Mouse (Mus musculus): ENCODE data around the gene Pxk.

Pxk gene

DNA sequence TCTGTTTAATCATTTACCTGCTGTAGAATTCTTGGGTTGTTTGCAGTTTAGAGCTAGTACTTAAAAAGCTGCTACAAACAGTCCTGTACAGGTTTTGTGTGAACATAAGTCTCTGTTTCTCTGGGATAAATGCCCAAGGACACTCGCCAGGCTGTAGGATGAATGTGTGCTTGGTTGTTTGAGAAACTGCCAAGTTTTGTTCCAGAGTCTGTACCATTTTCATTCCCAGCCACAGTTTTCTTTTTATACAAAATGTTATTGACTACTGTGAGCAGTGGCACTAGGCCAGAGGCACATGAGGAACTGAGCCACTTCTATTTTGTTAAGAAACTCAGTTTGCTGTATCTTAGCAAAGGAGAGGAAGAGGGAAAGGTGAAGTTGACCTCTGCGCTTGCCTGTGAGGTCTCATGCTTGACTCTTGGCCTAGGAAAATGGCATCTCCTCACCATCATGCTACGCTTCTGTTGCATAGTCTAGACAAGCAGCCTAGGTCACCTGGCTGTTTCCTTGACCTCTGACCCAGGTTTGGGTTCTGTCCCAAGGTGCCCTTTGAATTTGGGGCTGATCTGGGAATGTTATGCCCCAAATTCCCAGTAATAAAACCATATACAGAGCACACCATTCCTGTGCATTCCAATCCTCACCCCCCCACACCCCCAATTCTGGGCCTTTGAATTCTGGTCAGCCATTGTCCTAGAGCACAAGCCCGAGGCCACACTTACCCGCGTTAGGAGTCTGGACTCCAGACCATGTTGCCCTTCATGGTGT lies 88.5 kb downstream of the Pxk start:
- in situ Hi-C loops (cut with MboI; ENCODE audit: unreplicated experiment in 2 of 2) = no loop called here

DNA sequence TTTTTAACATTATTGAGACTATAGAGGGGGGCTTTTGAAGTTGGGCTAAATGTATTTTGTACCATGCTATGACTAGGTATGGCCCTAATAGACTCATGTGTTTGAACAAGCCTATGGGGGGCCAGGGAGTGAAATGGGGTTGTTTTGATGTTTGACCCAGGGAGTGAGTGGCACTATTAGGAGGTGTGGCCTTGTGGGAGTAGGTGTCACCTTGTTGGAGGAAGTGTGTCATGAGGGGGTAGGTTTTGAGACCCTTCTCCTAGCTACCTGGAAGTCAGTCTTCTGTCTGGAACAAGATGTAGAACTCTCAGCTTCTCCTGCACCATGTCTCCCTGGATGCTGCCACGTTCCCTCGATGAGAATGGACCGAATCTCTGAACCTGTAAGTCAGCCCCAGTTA lies 92.5 kb downstream of the Pxk start:
- in situ Hi-C loops (cut with MboI; ENCODE audit: unreplicated experiment in 2 of 2) = no loop called here

GRCm38 (mm10) chr14:8191331-8191965 lies 93.4 kb downstream of the Pxk start:
- in situ Hi-C loops (cut with MboI; ENCODE audit: unreplicated experiment in 2 of 2) = no loop called here

GRCm38 (mm10) chr14:8192727-8193126 lies 94.7 kb downstream of the Pxk start:
- in situ Hi-C loops (cut with MboI; ENCODE audit: unreplicated experiment in 2 of 2) = no loop called here

- in situ Hi-C loops (cut with MboI; ENCODE audit: unreplicated experiment in 2 of 2) = no loop called here
These were observed 102.8 kb downstream of the Pxk start for GRCm38 (mm10) chr14:8200769-8201168.

DNA sequence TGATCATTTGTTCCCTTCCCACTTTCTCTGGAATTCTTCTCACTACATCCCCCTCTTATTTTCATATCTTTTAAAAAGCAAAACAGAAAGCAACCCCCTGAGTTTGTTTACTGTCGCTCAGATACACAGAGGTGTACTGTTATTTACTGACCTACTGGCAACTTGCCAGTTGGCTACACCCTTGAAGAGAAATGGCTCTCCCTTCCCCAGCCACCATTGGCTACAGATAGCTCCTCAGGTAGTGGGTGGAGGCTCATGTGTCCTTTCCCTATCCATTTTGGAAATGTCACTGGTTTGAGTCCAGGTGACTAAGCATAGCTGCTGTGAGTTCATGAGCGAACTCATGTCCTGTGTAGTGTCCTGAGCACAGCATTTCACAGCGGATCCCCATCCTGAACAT lies 103.7 kb downstream of the Pxk start:
- in situ Hi-C loops (cut with MboI; ENCODE audit: unreplicated experiment in 2 of 2) = no loop called here

DNA sequence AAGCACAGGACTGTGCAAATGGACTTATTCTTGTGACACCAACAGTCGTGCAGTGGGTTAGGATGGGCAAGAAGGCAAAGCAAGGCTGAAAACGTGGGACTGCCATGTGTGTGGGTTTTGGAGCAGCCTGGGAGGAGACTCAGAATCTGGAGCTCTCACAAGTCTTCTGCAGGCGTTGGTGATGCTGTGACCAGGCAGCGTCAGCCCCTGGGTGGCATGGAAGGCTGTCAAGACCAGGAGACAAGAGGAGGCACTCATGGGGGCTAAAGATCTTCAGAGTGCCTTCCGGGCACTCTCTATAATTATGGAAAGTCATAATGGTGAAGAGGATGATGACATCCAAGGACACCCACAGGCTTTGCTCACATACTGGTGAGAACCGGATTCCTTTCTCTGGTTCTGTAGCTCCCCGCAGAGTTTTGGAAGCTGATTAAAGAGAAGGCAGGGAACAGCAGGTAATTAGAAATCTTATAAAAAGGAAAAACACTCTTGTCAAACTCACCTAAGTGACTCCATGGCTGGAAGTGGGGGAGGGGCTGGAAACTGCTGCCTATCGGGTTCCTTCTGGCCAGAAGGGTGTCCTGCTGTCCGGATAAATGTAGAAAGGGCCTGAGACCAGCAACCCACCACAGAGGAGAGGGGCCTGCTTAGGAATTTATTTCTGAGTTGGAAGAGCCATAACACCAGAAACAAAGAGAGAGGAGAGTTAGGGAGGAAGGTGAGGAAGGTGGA lies 108.3 kb downstream of the Pxk start:
- in situ Hi-C loops (cut with MboI; ENCODE audit: unreplicated experiment in 2 of 2) = no loop called here

DNA sequence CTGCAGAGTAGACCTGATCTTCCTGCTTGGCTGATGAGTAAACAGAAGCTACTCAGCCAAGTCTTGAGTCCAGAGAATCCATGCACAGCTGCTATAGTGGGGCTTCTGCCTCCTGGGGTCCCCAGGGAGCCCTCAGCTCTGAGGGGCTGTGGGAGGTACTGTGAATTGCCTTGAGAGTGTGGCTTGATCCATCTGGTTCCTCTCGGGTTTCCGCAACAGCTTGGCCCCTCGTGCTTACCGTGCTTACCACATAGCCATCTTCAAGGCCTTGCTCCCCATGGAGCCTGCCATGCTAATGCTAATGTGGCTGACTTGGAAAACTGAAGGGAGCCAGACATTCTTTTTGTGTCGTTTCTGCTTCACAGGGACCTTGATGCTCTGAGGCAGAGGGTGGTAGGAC lies 109.1 kb downstream of the Pxk start:
- in situ Hi-C loops (cut with MboI; ENCODE audit: unreplicated experiment in 2 of 2) = no loop called here

DNA sequence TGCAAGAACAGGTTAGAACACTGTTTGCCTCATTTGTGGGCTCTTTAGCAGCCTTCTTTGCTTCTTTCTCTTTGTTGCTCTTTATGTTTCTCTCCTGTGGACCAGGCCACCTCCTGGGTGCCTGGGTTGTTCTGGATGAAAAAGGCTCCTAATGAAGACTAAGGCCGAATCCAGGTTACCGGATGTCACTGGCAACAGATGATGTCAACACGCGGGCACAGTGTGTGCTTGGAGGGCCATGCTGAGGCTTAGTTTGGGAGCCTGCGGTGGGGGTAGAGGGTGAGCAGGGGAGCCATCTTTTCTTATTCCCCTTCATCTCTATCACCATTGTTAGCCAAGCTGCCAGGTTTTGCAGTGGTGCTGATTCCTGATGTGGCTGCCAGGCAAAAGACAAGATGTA lies 109.5 kb downstream of the Pxk start:
- in situ Hi-C loops (cut with MboI; ENCODE audit: unreplicated experiment in 2 of 2) = no loop called here

DNA sequence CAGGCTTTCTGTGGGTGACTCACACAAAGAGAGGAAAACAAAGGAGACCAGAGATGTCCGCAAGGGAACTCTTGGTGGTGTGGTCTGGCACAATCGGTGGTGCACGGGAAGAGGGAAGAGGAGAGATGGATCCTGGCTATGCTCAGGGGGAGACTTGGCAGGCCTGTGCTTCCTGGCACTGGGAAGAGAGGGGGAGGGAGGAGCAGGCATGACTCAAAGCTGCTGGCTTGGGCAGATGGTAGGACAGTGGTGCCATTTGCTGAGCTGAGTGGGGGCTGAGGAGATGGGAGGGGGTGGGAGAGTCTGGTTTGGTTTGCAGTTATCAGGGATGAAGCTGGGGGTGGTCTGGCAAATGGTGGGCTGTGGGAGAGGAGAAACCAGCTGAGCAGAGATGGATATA lies 110.9 kb downstream of the Pxk start:
- in situ Hi-C loops (cut with MboI; ENCODE audit: unreplicated experiment in 2 of 2) = no loop called here

- in situ Hi-C loops (cut with MboI; ENCODE audit: unreplicated experiment in 2 of 2) = loop anchor here (5.0 kb wide), 2 partner anchors 33 to 38 kb away; partner anchors contain the start of gene Pdhb (in 1 of the 2)
These were observed 111.9 kb downstream of the Pxk start for GRCm38 (mm10) chr14:8209896-8210295.

- in situ Hi-C loops (cut with MboI; ENCODE audit: unreplicated experiment in 2 of 2) = loop anchor here (5.0 kb wide), 2 partner anchors 36 to 41 kb away; partner anchors contain the start of gene Pdhb (in 1 of the 2)
These were observed 115.0 kb downstream of the Pxk start for GRCm38 (mm10) chr14:8212996-8213395.

DNA sequence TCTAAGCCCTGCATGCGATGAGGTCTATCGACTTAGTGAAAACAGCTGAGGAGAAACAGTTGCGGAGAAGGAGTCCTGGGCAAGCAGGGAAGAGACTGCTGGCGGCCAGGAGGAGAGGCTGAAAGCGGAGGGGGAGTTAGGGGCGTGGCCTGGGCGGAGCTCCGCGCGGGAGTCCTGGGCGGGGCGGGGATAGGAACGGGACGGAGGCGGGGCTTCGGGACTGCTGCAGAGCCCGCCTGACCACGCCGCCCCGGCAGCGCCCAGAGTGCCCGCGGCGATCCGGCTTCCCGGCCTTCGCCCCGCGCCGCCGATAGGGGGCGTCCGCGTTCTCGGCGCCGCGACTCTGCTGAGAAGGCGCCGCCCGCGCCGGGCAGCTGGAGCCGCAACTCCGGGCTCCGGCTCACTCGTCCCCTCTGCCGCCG lies 115.8 kb downstream of the Pxk start, which contains the start of gene Kctd6:
TSS of gene Kctd6 (plus strand) at position 338 of the 422 bp plus-strand sequence.
- in situ Hi-C loops (cut with MboI; ENCODE audit: unreplicated experiment in 2 of 2) = loop anchor here (5.0 kb wide), 2 partner anchors 37 to 42 kb away; partner anchors contain the start of gene Pdhb (in 1 of the 2)

Measured in v-Abl transformed pro-B cells (cell line).